Mouse (Mus musculus) lung, postnatal 0 days (tissue): ENCODE data around the gene Cda.

Source experiments
- CTCF ChIP-seq: IDR thresholded peaks from 2 replicates; pipeline ENCODE4 v1.5.1; 2016; ENCODE audit warnings: antibody characterized with exemption, mild to moderate bottlenecking
- EP300 ChIP-seq: IDR thresholded peaks from 2 replicates; pipeline ENCODE4 v1.6.1; 2016; ENCODE audit warnings: antibody characterized with exemption, mild to moderate bottlenecking, control low read depth

DNA sequence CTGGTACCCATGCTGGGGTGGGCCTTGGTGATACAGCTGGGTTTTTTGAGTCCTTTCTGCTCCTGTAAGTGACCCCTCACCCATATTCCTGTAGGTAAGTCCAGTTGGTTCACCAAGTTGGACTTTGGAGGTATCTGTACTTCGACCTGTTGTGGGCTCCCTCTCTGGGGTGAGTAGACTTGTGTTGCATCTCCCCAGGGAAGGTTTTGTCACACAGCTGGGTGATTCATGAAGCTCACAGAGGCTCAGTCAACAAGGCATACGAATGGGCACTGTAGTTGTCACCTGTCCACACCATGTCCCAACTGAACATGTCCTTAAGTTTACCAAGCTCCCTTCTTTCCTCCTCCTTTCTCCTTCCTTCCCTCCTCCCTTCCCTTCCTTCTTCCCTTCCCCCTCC is 1.2 kb downstream of the Cda start:
- TF ChIP-seq CTCF (no peak), EP300 (no peak)
